Mouse (Mus musculus) left cerebral cortex, postnatal 25 days (tissue): Measurements from ENCODE around the gene Cux1. TPM values are rescaled to one million over a fixed set of nuclear protein-coding genes. Genes with fewer than 3 reads are reported as not detected.
A peak's percentile ranks its signal among the peaks of the same experiment; 100 is the strongest.

ENCODE experiments used
- DNase-seq, 2 experiments: peaks; one replicate each; pipeline ENCODE4 v3.0.0; 2022; ENCODE audit warnings: low spot score in 2 of 2, mixed read lengths in 1 of 2
- intact Hi-C: fragments of 180-260 bp; cut with DNase I; formaldehyde crosslinking; loops from one replicate; pipeline ENCODE4 v1.15.1; 2025
- microRNA-seq, 2 experiments: library from miRNA; unstranded; fragments of <30 nt; microRNA quantifications; one replicate each; pipeline ENCODE4 v1.2.0; 2022
- total RNA-seq, 2 experiments: library from RNA; stranded (reverse); gene quantifications; 2 replicates each; pipeline ENCODE4 v1.2.3; 2021

Gene Cux1
- total RNA-seq, 2 experiments from 2014 or later = 105 to 121 TPM

GRCm38 (mm10) chr5:136198474-136199391 lies 368.6 kb downstream of the Cux1 start, which contains the start of gene Prkrip1:
Prkrip1 (minus strand) TSS chr5:136198963.
- intact Hi-C loops = no loop called here
- peak; percentile 94 to 95 for DNase-seq

Small RNA genes lying within 50 kb of the gene (microRNA-seq; reads per million reads assigned to microRNA genes)
- 0 reads per million in 2 experiments for gene Mir721

Other genes starting within 250 kb of the Cux1 start
- not detected for gene Myl10, start 125.7 kb upstream of the Cux1 start, total RNA-seq